Mouse (Mus musculus): ENCODE data around the gene Mrps35.

GRCm38 (mm10) chr6:147010811-147011520 is 31.6 kb upstream of the Mrps35 start:
- no peak for TF ChIP-seq CTCF (IDR thresholded peaks at IDR 0.05; ENCODE audit: borderline replicate concordance, insufficient read depth, low read length)
- no peak for TF ChIP-seq POLR2A (IDR thresholded peaks at IDR 0.05; ENCODE audit: low read depth, low read length)

Data from embryonic fibroblast, embryonic 13.5 days (primary cell).